Mouse (Mus musculus): ENCODE measurements around the gene Anxa4. TPM values are rescaled to one million over a fixed set of nuclear protein-coding genes. Genes with fewer than 3 reads are reported as not detected.

Gene Anxa4
- polyA plus RNA-seq, 1 experiment: 42.5 TPM

- Histone ChIP-seq H3K4me3 (ENCODE audit: insufficient read depth, low read depth, low read length) (no peak overlapping the region), H3K4me1 (ENCODE audit: control insufficient read depth, insufficient read depth, insufficient read length, low read length) (no peaks in the 10 kb centered on the region; the same call in 1 of the 2 replicates), H3K27ac (replicated peaks; ENCODE audit: low read depth, low read length) (no peak overlapping the region)
Observed at GRCm38 (mm10) chr6:86689671-86690070, 103.7 kb downstream of the Anxa4 start.

DNA sequence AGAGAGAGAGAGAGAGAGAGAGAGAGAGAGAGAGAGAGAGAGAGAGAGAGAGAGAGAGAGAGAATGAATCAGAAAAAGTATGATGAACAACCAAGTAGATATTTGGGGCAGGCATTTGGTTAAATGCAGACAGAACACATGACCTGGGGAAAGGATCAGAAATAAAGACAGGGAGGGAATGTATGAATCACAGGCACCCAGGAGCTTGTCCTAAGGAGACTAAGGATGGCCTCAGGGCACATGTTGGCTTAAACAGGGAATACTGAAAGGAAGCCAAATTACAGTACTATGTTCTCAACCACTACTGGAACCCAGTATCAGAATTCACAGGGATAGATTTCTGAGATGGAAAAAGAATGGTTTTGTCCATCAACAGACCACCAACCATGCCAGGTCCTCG lies 106.4 kb downstream of the Anxa4 start:
- Histone ChIP-seq H3K4me3 (ENCODE audit: insufficient read depth, low read depth, low read length) (no peak overlapping the region), H3K27ac (replicated peaks; ENCODE audit: low read depth, low read length) (no peak overlapping the region), H3K4me1 (ENCODE audit: control insufficient read depth, insufficient read depth, insufficient read length, low read length) (no peaks in the 10 kb centered on the region; the same call in 1 of the 2 replicates)

Other genes starting within 250 kb of the Anxa4 start
- gene Asprv1, start 165.4 kb downstream of the Anxa4 start, polyA plus RNA-seq (2012; ENCODE audit: insufficient read depth, insufficient read length, missing spikeins): 0.67 and 0.96 TPM in 2 replicates
- gene Mxd1, start 124.4 kb downstream of the Anxa4 start, polyA plus RNA-seq (2012; ENCODE audit: insufficient read depth, insufficient read length, missing spikeins): 3.4 and 4.9 TPM in 2 replicates
- gene Snrnp27, start 109.1 kb downstream of the Anxa4 start, polyA plus RNA-seq (2012; ENCODE audit: insufficient read depth, insufficient read length, missing spikeins): 113 and 121 TPM in 2 replicates
- 6.0 and 7.1 TPM in 2 replicates for gene Gmcl1, start 60.2 kb downstream of the Anxa4 start, polyA plus RNA-seq (2012; ENCODE audit: insufficient read depth, insufficient read length, missing spikeins)
- gene Aak1, start 55.9 kb upstream of the Anxa4 start, polyA plus RNA-seq (2012; ENCODE audit: insufficient read depth, insufficient read length, missing spikeins): 6.9 and 13.2 TPM in 2 replicates
- gene Nfu1, start 215.7 kb upstream of the Anxa4 start, polyA plus RNA-seq (2012; ENCODE audit: insufficient read depth, insufficient read length, missing spikeins): 182 and 220 TPM in 2 replicates
- 17.7 and 32.4 TPM in 2 replicates for gene Gfpt1, start 249.3 kb upstream of the Anxa4 start, polyA plus RNA-seq (2012; ENCODE audit: insufficient read depth, insufficient read length, missing spikeins)

Data from brown adipose tissue, adult 24 weeks (tissue).